Mouse (Mus musculus) right cerebral cortex, postnatal 14 days (tissue): Measurements from ENCODE around the gene Vmn1r188.
"Not testable (repeated sequence)": the region's sequence is repeated elsewhere in the genome, so short reads cannot be mapped to it uniquely, and the experiment has no call there.

Experiments used
- DNase-seq: peaks from one replicate; pipeline ENCODE4 v3.0.0; 2022

The Vmn1r188 gene

GRCm38 (mm10) chr13:22050591-22051522 lies 33.4 kb upstream of the Vmn1r188 start:
- peak; percentile 87 for DNase-seq

DNA sequence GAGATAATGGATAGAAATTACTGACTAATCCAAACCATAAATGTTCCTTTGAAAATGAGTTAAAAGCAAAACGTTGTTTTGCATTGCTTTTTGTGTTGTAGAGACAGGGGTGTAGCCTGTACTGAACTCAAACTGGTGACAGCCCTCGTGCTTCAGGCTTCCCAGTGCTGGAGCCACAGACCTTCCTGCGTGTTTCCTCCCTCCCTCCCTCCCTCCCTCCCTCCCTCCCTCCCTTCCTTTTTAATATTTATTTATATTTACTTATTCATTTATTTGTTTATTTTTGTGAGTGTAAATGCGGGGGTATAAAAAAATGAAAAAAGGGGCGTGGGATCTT lies 32.7 kb upstream of the Vmn1r188 start:
- DNase-seq: no peak

DNA sequence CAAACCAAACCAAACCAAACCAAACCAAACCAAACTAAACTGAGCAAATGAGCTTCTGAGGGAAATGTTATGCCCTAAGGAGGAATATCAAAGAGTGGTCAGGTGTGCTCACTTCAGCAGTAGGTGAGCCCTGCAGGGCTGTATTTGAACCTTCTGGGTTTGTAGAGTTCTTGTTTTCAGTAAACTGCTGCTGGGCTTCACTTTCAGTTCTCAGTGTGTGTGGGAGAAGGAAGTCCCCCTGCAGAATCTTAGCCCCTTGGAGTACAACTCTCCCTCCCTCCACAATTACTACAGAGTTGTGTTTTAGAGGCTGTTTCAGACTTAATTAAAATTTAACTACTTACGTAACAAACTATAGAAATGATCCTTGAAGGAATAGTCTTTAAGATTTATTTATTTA lies 30.5 kb upstream of the Vmn1r188 start:
- DNase-seq: no peak

- no peak for DNase-seq
Measured at GRCm38 (mm10) chr13:22061422-22061821, 22.8 kb upstream of the Vmn1r188 start.

GRCm38 (mm10) chr13:22063468-22063867 lies 20.8 kb upstream of the Vmn1r188 start:
- DNase-seq: no peak

GRCm38 (mm10) chr13:22105724-22106123 lies 21.5 kb downstream of the Vmn1r188 start, which contains the start of gene Vmn1r189:
TSS of gene Vmn1r189 (minus strand) at chr13:22105824.
- not testable (repeated sequence) for DNase-seq

GRCm38 (mm10) chr13:22136495-22137293 lies 52.5 kb downstream of the Vmn1r188 start:
- DNase-seq: not testable (repeated sequence)
